In the genomic region with DNA sequence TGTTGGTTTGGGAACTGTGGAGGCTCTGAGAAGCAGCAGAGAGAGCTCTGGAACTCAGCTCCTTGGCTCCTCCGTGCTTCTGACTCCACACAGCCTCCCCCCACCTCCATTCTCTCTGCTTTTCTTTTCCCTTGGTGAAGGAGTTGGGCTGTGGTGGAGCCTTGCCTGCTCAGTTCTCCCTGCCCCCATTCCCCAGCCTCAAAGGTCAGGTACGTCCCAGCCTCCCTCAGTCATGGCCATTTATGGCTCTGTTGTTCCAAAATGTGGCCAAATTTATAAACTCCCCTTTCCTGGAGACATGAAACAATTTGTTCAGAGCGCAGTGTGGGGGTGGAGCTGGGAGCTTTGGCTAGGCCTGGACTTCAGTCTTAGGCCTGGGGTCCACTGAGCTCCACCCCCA, we compare ENCODE assay signal across 9 mouse cellular contexts. TPM values are rescaled to one million over a fixed set of nuclear protein-coding genes. Genes with fewer than 3 reads are reported as not detected.
DNase-seq lines count a peak whose midpoint lies in the region; ATAC-seq and TF ChIP-seq lines count a peak whose summit lies in the region.
"Had no signal": no experiment of that assay in that cellular context is flagged by ENCODE, and none has a peak within 500 bp of the region (broad histone marks: within the 10 kb centered on the region; RNA-seq: fewer than 3 reads in every experiment).

No protein-coding gene starts in this region.

- H3K9me3 ChIP-seq in heart, embryonic 16.5 days (replicated peaks; ENCODE audit: control insufficient read depth, low read length), result peaks cover 3% of the 10 kb centered on the region; the same call in 1 of the 2 replicates

- ATAC-seq in heart, embryonic 16.5 days (replicated peaks; ENCODE audit: extremely low read depth, insufficient read depth, low FRiP score), result no peak
- ATAC-seq in megakaryocyte progenitor cell, adult 5-6 weeks (replicated peaks; ENCODE audit: poor library complexity), result no peak
- no peak for ATAC-seq in monocyte, adult 5-6 weeks (replicated peaks; ENCODE audit: insufficient number of reproducible peaks, low FRiP score, low TSS enrichment, poor library complexity, severe bottlenecking)

- no peak for TF ChIP-seq POLR2A in testis, adult 2 months (IDR thresholded peaks at IDR 0.05; ENCODE audit: control insufficient read depth, low read depth, low read length)

- no peak overlapping the region for H3K4me2 ChIP-seq in heart, embryonic 16.5 days (ENCODE audit: low read depth, low read length)

- H3K4me3 ChIP-seq in heart, embryonic 16.5 days (ENCODE audit: low read length), result no peak overlapping the region
- no peak overlapping the region for H3K4me3 ChIP-seq in testis, adult 2 months (ENCODE audit: control insufficient read depth, low read depth, low read length)

- no peak overlapping the region for H3K9ac ChIP-seq in heart, embryonic 16.5 days (ENCODE audit: low read length)

- H3K27ac ChIP-seq in heart, embryonic 16.5 days (ENCODE audit: low read length), result peak overlapping the region; percentile 56
- peak overlapping the region; percentile 86 for H3K27ac ChIP-seq in testis, adult 2 months (ENCODE audit: control insufficient read depth, insufficient read depth, low read depth, low read length)

- TF ChIP-seq CTCF in testis, adult 2 months (IDR thresholded peaks at IDR 0.05; ENCODE audit: control insufficient read depth, insufficient read depth, insufficient replicate concordance, low read depth, low read length), result no peak

- H3K36me3 ChIP-seq in heart, embryonic 16.5 days (ENCODE audit: control insufficient read depth, insufficient read depth), result no peaks in the 10 kb centered on the region
- no peaks in the 10 kb centered on the region for H3K36me3 ChIP-seq in testis, adult 2 months (ENCODE audit: control insufficient read depth, insufficient read depth, low read length)

- 41% methylated on average over 3 of the region's 3 CpGs for WGBS in heart, embryonic 16.5 days

- no peaks in the 10 kb centered on the region for H3K27me3 ChIP-seq in heart, embryonic 16.5 days (ENCODE audit: control insufficient read depth, insufficient read depth, low read length)
- H3K27me3 ChIP-seq in testis, adult 2 months (ENCODE audit: control insufficient read depth, insufficient read depth, low read length), result no peaks in the 10 kb centered on the region

- peaks cover 24% of the 10 kb centered on the region for H3K4me1 ChIP-seq in heart, embryonic 16.5 days (ENCODE audit: control insufficient read depth, insufficient read depth, low read length)
- H3K4me1 ChIP-seq in testis, adult 2 months (ENCODE audit: control insufficient read depth, insufficient read depth, low read length), result peaks cover 9% of the 10 kb centered on the region

- intact Hi-C loops in left cerebral cortex, postnatal 25 days (cut with DNase I), result no loop called here

- DNase-seq in ovary, postnatal 36 days (ENCODE audit: low spot score), result peak; percentile 59
- no peak for DNase-seq in ovary, postnatal 10 days (ENCODE audit: low spot score)
- DNase-seq in kidney, postnatal 36 days, result peak; percentile 78 to 88
- no peak for DNase-seq in left cerebral cortex, postnatal 25 days (ENCODE audit: low spot score in 2 of 2)
- DNase-seq: midbrain, embryonic 14.5 days had no signal

RNA-seq across cellular contexts. Expression of a gene that starts 34.8 kb away (rescaled TPM):
- polyA plus RNA-seq in heart, embryonic 16.5 days (2015; fragmentation: Nextera tagmentation; extraction: Ambion mirVana), result 93.9 and 104 TPM in 2 replicates
- polyA plus RNA-seq in testis, adult 2 months (2012; rRNA removed), result 4.4 and 6.9 TPM in 2 replicates
- total RNA-seq in left cerebral cortex, postnatal 25 days (2021), result 1 to 10 TPM; 6.6 to 8.5 TPM
- total RNA-seq in megakaryocyte progenitor cell, adult 5-6 weeks (2015), result 11.7 and 12.5 TPM in 2 replicates
- 7.1 and 8.9 TPM in 2 replicates for total RNA-seq in megakaryocyte progenitor cell, adult 5-6 weeks (2017)
- total RNA-seq in monocyte, adult 5-6 weeks (2017), result 1.4 to 6.2 TPM (median 2.6 TPM) in 3 replicates

Comparison
In these comparisons a context has a peak if more than half of its experiments do, and no peak if none do; other contexts are left out.
1. DNase-seq: peak in ovary, postnatal 36 days (single experiment) and kidney, postnatal 36 days (2 of 2); none in ovary, postnatal 10 days (single experiment) and left cerebral cortex, postnatal 25 days (0 of 2).